Mouse (Mus musculus): ENCODE measurements around the gene Trub2. TPM values are rescaled to one million over a fixed set of nuclear protein-coding genes. Genes with fewer than 3 reads are reported as not detected.

Trub2 gene
- polyA plus RNA-seq, 1 experiment from 2014 or later, result 23.3 TPM

DNA sequence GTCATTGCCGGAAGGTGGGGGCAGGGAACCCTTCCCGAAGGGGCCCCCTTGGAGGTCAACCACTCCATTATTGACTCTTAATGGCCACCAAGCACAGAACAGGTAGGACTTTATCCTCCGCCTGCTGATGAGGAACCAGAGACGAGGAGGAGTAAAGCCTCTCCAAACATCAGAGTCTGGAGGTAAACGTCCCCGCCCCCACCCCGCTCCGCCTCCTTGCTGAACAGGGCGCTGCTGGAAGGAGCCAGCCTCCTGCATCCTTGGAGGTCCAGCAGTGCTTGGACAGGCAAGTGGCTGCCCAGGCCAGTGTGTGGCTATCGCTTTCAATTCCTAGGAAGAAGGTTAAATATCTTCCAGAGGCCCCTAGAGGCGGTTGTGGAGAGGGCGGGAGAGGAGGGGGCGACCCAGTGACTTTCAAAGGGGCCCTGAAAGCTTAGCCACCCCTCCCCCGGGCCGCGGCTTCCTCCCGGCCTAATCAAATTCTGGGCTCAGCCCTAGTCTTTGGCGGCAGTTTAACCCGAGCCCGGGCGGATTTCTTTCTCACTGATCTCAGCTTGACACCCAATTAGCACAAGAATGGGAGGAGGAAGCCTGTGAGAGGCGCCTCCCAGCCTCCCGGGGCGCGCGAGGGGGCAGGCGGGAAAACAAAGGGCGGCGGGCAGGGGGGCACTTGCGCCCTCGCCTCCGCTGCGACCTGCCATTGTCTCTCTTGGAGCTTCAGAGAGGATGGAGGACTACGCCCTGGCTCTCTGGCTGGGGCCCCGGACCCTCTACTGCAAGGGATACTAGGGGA lies 31.9 kb upstream of the Trub2 start, which contains the start of gene Urm1:
Gene Urm1, plus strand, starts transcription at position 51 of the 793 bp plus-strand sequence.
- 2% methylated on average over 35 of the region's 35 CpGs for WGBS
- peak; percentile 36 for ATAC-seq (ENCODE audit: insufficient number of reproducible peaks, insufficient read depth, low FRiP score, low read depth)
- Histone ChIP-seq H3K4me2 (ENCODE audit: low read length) (peak within 1 kb of the TSS; percentile 67), H3K4me1 (ENCODE audit: control insufficient read depth in 2 of 2, insufficient read depth in 2 of 2, low read length in 2 of 2) (peaks cover 10 to 18% of the 10 kb centered on the region in 2 experiments), H3K36me3 (ENCODE audit: control insufficient read depth, insufficient read depth, low read length) (peaks cover 10% of the 10 kb centered on the region), H3K9me3 (ENCODE audit: control insufficient read depth, low read length) (no peaks in the 10 kb centered on the region), H3K4me3 (ENCODE audit: control insufficient read depth in 1 of 2, insufficient read depth in 1 of 2, low read depth in 1 of 2, low read length in 2 of 2) (peak within 1 kb of the TSS; percentile 41 to 55), H3K9ac (ENCODE audit: low read length) (peak within 1 kb of the TSS; percentile 76), H3K27ac (replicated peaks in 1 of 2; ENCODE audit: control insufficient read depth in 1 of 2, insufficient read depth in 1 of 2, low read depth in 2 of 2, low read length in 2 of 2) (peak within 1 kb of the TSS; percentile 80 to 88), H3K27me3 (ENCODE audit: control insufficient read depth, insufficient read depth, low read length) (no peaks in the 10 kb centered on the region)

- WGBS, result 36% methylated on average over 2 of the region's 2 CpGs
- Histone ChIP-seq H3K4me1 (ENCODE audit: control insufficient read depth in 2 of 2, insufficient read depth in 2 of 2, low read length in 2 of 2) (peaks cover 10 to 18% of the 10 kb centered on the region in 2 experiments), H3K9ac (ENCODE audit: low read length) (0 out of 2 replicates have a peak overlapping the region, but pooled peaks have one; percentile 76), H3K36me3 (ENCODE audit: control insufficient read depth, insufficient read depth, low read length) (peaks cover 18% of the 10 kb centered on the region), H3K27ac (replicated peaks in 1 of 2; ENCODE audit: control insufficient read depth in 1 of 2, insufficient read depth in 1 of 2, low read depth in 2 of 2, low read length in 2 of 2) (0 out of 4 replicates have a peak overlapping the region, but pooled peaks of 1 of the 2 experiments have one; percentile 80), H3K9me3 (ENCODE audit: control insufficient read depth, low read length) (no peaks in the 10 kb centered on the region), H3K27me3 (ENCODE audit: control insufficient read depth, insufficient read depth, low read length) (no peaks in the 10 kb centered on the region), H3K4me3 (ENCODE audit: control insufficient read depth in 1 of 2, insufficient read depth in 1 of 2, low read depth in 1 of 2, low read length in 2 of 2) (no peak overlapping the region), H3K4me2 (ENCODE audit: low read length) (peak overlapping the region; percentile 67)
- ATAC-seq (ENCODE audit: insufficient number of reproducible peaks, insufficient read depth, low FRiP score, low read depth), result no peak
These were observed 31.1 kb upstream of the Trub2 start for GRCm38 (mm10) chr2:29819363-29819762.

GRCm38 (mm10) chr2:29817426-29818232 lies 29.3 kb upstream of the Trub2 start:
- H3K4me2 ChIP-seq (ENCODE audit: low read length), result peak overlapping the region; percentile 40
- H3K9me3 ChIP-seq (ENCODE audit: control insufficient read depth, low read length), result no peaks in the 10 kb centered on the region
- 35% methylated on average over 8 of the region's 8 CpGs for WGBS
- peaks cover 10 to 18% of the 10 kb centered on the region in 2 experiments for H3K4me1 ChIP-seq (ENCODE audit: control insufficient read depth in 2 of 2, insufficient read depth in 2 of 2, low read length in 2 of 2)
- no peak overlapping the region for H3K9ac ChIP-seq (ENCODE audit: low read length)
- no peak overlapping the region for H3K4me3 ChIP-seq (ENCODE audit: control insufficient read depth in 1 of 2, insufficient read depth in 1 of 2, low read depth in 1 of 2, low read length in 2 of 2)
- peak overlapping the region in 1 of 2 experiments; percentile 26; a peak in 1 of 4 replicates for H3K27ac ChIP-seq (replicated peaks in 1 of 2; ENCODE audit: control insufficient read depth in 1 of 2, insufficient read depth in 1 of 2, low read depth in 2 of 2, low read length in 2 of 2)
- ATAC-seq (ENCODE audit: insufficient number of reproducible peaks, insufficient read depth, low FRiP score, low read depth), result peak; percentile 33; the same call in 1 of the 2 replicates
- no peaks in the 10 kb centered on the region for H3K27me3 ChIP-seq (ENCODE audit: control insufficient read depth, insufficient read depth, low read length)
- peaks cover 33% of the 10 kb centered on the region for H3K36me3 ChIP-seq (ENCODE audit: control insufficient read depth, insufficient read depth, low read length)

GRCm38 (mm10) chr2:29815678-29816371 lies 27.5 kb upstream of the Trub2 start:
- H3K9me3 ChIP-seq (ENCODE audit: control insufficient read depth, low read length), result no peaks in the 10 kb centered on the region
- 77% methylated on average over 11 of the region's 11 CpGs for WGBS
- peaks cover 9 to 17% of the 10 kb centered on the region in 2 experiments for H3K4me1 ChIP-seq (ENCODE audit: control insufficient read depth in 2 of 2, insufficient read depth in 2 of 2, low read length in 2 of 2)
- H3K27ac ChIP-seq (replicated peaks in 1 of 2; ENCODE audit: control insufficient read depth in 1 of 2, insufficient read depth in 1 of 2, low read depth in 2 of 2, low read length in 2 of 2), result no peak overlapping the region
- no peak overlapping the region for H3K9ac ChIP-seq (ENCODE audit: low read length)
- no peak overlapping the region for H3K4me2 ChIP-seq (ENCODE audit: low read length)
- peaks cover 51% of the 10 kb centered on the region for H3K36me3 ChIP-seq (ENCODE audit: control insufficient read depth, insufficient read depth, low read length)
- ATAC-seq (ENCODE audit: insufficient number of reproducible peaks, insufficient read depth, low FRiP score, low read depth), result no peak
- H3K4me3 ChIP-seq (ENCODE audit: control insufficient read depth in 1 of 2, insufficient read depth in 1 of 2, low read depth in 1 of 2, low read length in 2 of 2), result no peak overlapping the region
- H3K27me3 ChIP-seq (ENCODE audit: control insufficient read depth, insufficient read depth, low read length), result no peaks in the 10 kb centered on the region

- Histone ChIP-seq H3K27me3 (ENCODE audit: control insufficient read depth, insufficient read depth, low read length) (no peaks in the 10 kb centered on the region), H3K4me2 (ENCODE audit: low read length) (peak overlapping the region; percentile 96), H3K36me3 (ENCODE audit: control insufficient read depth, insufficient read depth, low read length) (peaks cover 42% of the 10 kb centered on the region), H3K27ac (replicated peaks in 1 of 2; ENCODE audit: control insufficient read depth in 1 of 2, insufficient read depth in 1 of 2, low read depth in 2 of 2, low read length in 2 of 2) (peak overlapping the region in 1 of 2 experiments; percentile 73; a peak in 1 of 4 replicates), H3K9ac (ENCODE audit: low read length) (peak overlapping the region; percentile 88), H3K9me3 (ENCODE audit: control insufficient read depth, low read length) (no peaks in the 10 kb centered on the region), H3K4me3 (ENCODE audit: control insufficient read depth in 1 of 2, insufficient read depth in 1 of 2, low read depth in 1 of 2, low read length in 2 of 2) (peak overlapping the region; percentile 78 to 79), H3K4me1 (ENCODE audit: control insufficient read depth in 2 of 2, insufficient read depth in 2 of 2, low read length in 2 of 2) (peaks cover 2 to 9% of the 10 kb centered on the region in 2 experiments; a peak in 3 of 4 replicates)
- 15% methylated on average over 6 of the region's 6 CpGs for WGBS
- no peak for ATAC-seq (ENCODE audit: insufficient number of reproducible peaks, insufficient read depth, low FRiP score, low read depth)
These were observed 15.1 kb upstream of the Trub2 start for GRCm38 (mm10) chr2:29803400-29803831.

DNA sequence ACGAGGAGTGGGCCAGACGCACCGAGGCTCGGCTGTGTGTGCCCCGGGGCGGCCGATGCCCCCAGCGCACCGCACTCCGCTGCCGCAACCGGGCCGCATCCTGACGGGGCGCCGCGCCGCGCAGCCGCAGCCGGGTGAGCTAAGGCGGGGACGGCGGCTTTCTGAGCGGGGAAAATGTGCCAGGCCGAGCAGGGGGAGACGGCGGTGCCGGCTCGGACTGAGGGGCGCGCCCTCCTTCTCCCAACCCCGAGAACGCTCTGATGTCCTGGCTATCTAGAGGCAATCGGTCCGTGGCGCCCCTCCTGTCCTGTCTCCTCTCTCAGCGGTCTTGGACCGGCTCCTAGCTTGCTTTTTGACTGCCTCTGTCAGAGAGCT lies 14.5 kb upstream of the Trub2 start:
- under 1% methylated on average over 39 of the region's 39 CpGs for WGBS
- Histone ChIP-seq H3K4me1 (ENCODE audit: control insufficient read depth in 2 of 2, insufficient read depth in 2 of 2, low read length in 2 of 2) (peaks cover 2 to 9% of the 10 kb centered on the region in 2 experiments; a peak in 3 of 4 replicates), H3K27me3 (ENCODE audit: control insufficient read depth, insufficient read depth, low read length) (no peaks in the 10 kb centered on the region), H3K36me3 (ENCODE audit: control insufficient read depth, insufficient read depth, low read length) (peaks cover 36% of the 10 kb centered on the region), H3K9me3 (ENCODE audit: control insufficient read depth, low read length) (no peaks in the 10 kb centered on the region), H3K4me2 (ENCODE audit: low read length) (peak overlapping the region; percentile 96), H3K4me3 (ENCODE audit: control insufficient read depth in 1 of 2, insufficient read depth in 1 of 2, low read depth in 1 of 2, low read length in 2 of 2) (peak overlapping the region; percentile 78 to 79), H3K9ac (ENCODE audit: low read length) (peak overlapping the region; percentile 88), H3K27ac (replicated peaks in 1 of 2; ENCODE audit: control insufficient read depth in 1 of 2, insufficient read depth in 1 of 2, low read depth in 2 of 2, low read length in 2 of 2) (peak overlapping the region; percentile 1 to 73; a peak in 2 of 4 replicates)
- no peak; the same call in 1 of the 2 replicates for ATAC-seq (ENCODE audit: insufficient number of reproducible peaks, insufficient read depth, low FRiP score, low read depth)
